Mouse (Mus musculus) CH12.LX (cell line): ENCODE results near the gene Ttc16.

ENCODE experiments used
- CTCF ChIP-seq, 2 experiments: IDR thresholded peaks in 1 of 2; conservative IDR thresholded peaks in 1 of 2; 2 replicates each; pipeline ENCODE4 v1.5.1; 2011 to 2012; ENCODE audit warnings: low read depth in 2 of 2, low read length in 2 of 2, improper control_type of control experiment in 1 of 2, inconsistent platforms in 1 of 2, mild to moderate bottlenecking in 1 of 2, moderate library complexity in 1 of 2
- E2F4 ChIP-seq: IDR thresholded peaks from 2 replicates; pipeline ENCODE4 v1.6.1; 2011; ENCODE audit warnings: low read depth, low read length, improper control_type of control experiment; ENCODE audit not compliant: insufficient replicate concordance
- EP300 ChIP-seq: IDR thresholded peaks from 2 replicates; pipeline ENCODE4 v1.6.1; 2011; ENCODE audit warnings: low read length, improper control_type of control experiment
- ETS1 ChIP-seq: conservative IDR thresholded peaks from 2 replicates; pipeline ENCODE4 v1.6.1; 2012; ENCODE audit warnings: low read depth, mild to moderate bottlenecking, inconsistent platforms, low read length, improper control_type of control experiment, moderate library complexity
- GABPA ChIP-seq: IDR thresholded peaks from 2 replicates; pipeline ENCODE4 v1.6.1; 2012; ENCODE audit warnings: low read depth, low read length, improper control_type of control experiment, inconsistent platforms; ENCODE audit not compliant: insufficient replicate concordance
- MYC ChIP-seq: IDR thresholded peaks from 2 replicates; pipeline ENCODE4 v1.6.1; 2011; ENCODE audit warnings: low read depth, mild to moderate bottlenecking, improper control_type of control experiment, low read length
- POLR2A ChIP-seq: IDR thresholded peaks from 2 replicates; pipeline ENCODE4 v1.6.1; 2011; ENCODE audit warnings: low read depth, mild to moderate bottlenecking, improper control_type of control experiment, low read length
- ZNF384 ChIP-seq: IDR thresholded peaks from 2 replicates; pipeline ENCODE4 v1.6.1; 2012; ENCODE audit warnings: low read depth, low read length, improper control_type of control experiment, inconsistent platforms

DNA sequence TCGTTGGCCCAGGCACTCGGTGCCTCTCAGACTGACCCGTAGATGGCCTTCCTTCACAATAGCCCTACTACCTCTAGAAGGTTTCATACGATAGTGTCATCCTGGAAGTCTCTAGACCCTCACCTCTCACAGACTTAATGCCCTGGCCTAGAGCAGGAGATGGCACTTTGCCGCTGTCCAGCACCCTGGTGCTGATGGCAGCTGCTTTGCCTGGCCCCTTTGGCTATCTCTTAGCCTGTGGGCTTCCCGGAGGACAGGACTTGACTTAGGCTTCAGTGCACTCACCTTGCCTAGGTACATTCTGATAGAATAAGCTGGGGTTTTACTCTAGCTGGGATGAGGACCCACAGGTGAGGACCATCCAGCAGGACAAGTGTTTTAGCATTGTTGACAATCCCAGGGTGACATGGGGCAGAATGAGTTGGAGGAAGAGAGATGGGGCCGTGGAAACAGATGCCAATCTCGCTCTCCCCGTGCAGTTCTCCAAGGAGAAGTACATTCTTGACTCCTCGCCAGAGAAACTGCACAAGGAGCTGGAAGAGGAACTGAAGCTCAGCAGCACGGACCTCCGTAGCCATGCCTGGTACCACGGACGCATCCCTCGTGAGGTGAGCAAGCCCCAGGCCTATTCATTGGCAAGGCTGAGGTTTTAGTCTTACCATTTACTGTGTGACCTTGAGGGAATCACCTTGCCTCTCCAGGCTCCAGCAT is 31.0 kb downstream of the Ttc16 start:
- TF ChIP-seq EP300 (no peak), CTCF (conservative IDR thresholded peaks at IDR 0.05 in 1 of 2, IDR thresholded peaks at IDR 0.05 in 1 of 2; ENCODE audit: low read depth in 2 of 2, low read length in 2 of 2) (no peak), GABPA (no peak), POLR2A (no peak), MYC (no peak), ZNF384 (no peak), E2F4 (no peak), ETS1 (no peak)
